Mouse (Mus musculus): ENCODE data around the gene Celsr3. TPM values are rescaled to one million over a fixed set of nuclear protein-coding genes. Genes with fewer than 3 reads are reported as not detected.

Celsr3 gene
- polyA plus RNA-seq, 1 experiment from 2014 or later = 0.04 TPM

DNA sequence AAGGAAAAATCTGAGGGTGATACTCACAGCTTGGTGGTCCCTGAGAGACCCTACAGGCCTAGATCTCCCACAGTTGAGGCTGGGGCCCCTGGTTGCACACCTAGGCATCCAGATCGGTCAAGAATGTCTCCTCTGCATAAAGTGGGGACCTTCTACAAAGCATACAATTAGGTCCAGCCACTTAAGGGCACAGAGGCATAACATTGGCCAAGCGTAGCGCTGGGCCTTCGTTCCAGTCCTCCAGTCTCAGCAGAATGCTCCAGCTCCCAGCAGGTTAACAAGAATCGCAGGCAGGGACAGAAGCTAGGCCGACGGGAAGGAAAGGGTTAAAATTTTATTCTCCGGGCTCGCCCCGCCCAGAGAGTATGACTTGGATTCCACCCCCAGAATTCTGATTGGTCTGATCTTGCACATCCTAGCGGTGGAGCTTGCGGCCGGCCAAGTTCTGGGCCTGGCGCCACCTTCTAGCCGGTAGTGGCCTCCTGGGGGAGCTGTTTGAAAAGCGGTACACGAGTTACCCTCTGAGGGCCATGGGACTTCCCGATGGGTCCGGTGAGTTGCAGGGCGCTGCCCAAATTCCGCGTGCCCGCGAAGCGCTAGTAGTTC, 27.6 kb downstream of the Celsr3 start:
- Histone ChIP-seq H3K4me1 (ENCODE audit: control insufficient read depth, insufficient read depth, low read length) (peaks cover 9% of the 10 kb centered on the region), H3K36me3 (ENCODE audit: control insufficient read depth, insufficient read depth, low read length) (peaks cover 4% of the 10 kb centered on the region; the same call in 1 of the 2 replicates), H3K9me3 (replicated peaks; ENCODE audit: control insufficient read depth, low read length) (no peaks in the 10 kb centered on the region), H3K9ac (ENCODE audit: low read depth, low read length) (peak overlapping the region; percentile 78), H3K27me3 (ENCODE audit: control insufficient read depth, insufficient read depth, low read length) (peaks cover 3% of the 10 kb centered on the region; the same call in 1 of the 2 replicates), H3K27ac (ENCODE audit: low read depth, low read length) (peak overlapping the region; percentile 46; the same call in 1 of the 2 replicates), H3K4me3 (ENCODE audit: low read depth, low read length) (peak overlapping the region; percentile 74), H3K4me2 (peak overlapping the region; percentile 97)
- 2% methylated on average over 25 of the region's 25 CpGs for WGBS (ENCODE audit: insufficient replicate concordance)
- ATAC-seq (replicated peaks; ENCODE audit: insufficient number of reproducible peaks, low FRiP score, low TSS enrichment) = peak; percentile 84

DNA sequence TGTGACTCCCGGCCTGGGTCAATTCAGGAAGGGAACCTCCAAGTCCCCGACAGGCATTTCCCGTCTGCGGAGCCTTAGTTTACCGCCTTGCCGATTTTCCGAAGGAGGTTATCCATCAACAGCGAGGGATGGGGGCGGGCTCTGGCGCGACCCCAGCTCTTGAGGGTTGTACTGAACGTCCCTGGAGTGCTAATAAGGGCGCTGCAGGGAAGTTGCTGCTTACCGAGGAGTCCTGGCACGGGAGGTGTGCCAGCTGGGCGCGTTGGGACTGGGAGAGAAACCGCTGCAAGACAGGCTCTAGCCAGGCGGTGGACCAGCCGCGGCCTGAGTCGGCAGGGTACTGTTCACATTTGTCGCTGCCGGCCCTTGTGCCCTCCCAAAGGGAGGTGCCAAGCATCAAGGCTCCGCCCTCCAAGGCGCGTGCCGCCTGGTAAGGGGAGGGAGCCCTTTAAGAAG, 28.1 kb downstream of the Celsr3 start:
- ATAC-seq (replicated peaks; ENCODE audit: insufficient number of reproducible peaks, low FRiP score, low TSS enrichment) = peak; percentile 62
- no peaks in the 10 kb centered on the region for H3K9me3 ChIP-seq (replicated peaks; ENCODE audit: control insufficient read depth, low read length)
- H3K9ac ChIP-seq (ENCODE audit: low read depth, low read length) = peak overlapping the region; percentile 78
- H3K4me1 ChIP-seq (ENCODE audit: control insufficient read depth, insufficient read depth, low read length) = peaks cover 9% of the 10 kb centered on the region
- no peaks in the 10 kb centered on the region for H3K27me3 ChIP-seq (ENCODE audit: control insufficient read depth, insufficient read depth, low read length)
- peaks cover 4% of the 10 kb centered on the region; the same call in 1 of the 2 replicates for H3K36me3 ChIP-seq (ENCODE audit: control insufficient read depth, insufficient read depth, low read length)
- WGBS (ENCODE audit: insufficient replicate concordance) = under 1% methylated on average over 28 of the region's 28 CpGs
- H3K4me3 ChIP-seq (ENCODE audit: low read depth, low read length) = peak overlapping the region; percentile 74
- H3K4me2 ChIP-seq = peak overlapping the region; percentile 97
- peak overlapping the region; percentile 46; the same call in 1 of the 2 replicates for H3K27ac ChIP-seq (ENCODE audit: low read depth, low read length)

DNA sequence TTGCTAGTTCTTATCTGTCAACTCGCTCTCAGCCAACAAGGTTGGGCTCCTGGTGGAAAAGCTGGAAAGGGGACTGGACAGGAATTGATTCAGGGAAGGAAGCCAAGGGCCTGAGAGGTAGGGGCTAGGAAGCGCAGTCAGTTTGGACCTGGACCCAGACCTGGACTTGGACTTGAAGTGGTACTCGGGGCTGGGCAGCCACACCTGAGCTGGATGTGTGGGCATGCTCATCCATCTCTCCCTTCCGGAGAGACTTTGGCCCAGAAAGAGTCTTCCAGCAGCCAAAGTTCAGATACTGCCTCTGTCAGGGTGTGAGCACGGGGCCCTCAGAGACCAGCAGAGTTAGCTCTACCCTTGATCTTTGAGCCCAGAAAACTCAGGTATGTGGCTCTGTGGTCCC, 29.2 kb downstream of the Celsr3 start:
- H3K4me3 ChIP-seq (ENCODE audit: low read depth, low read length) = no peak overlapping the region
- 42% methylated on average over 5 of the region's 5 CpGs for WGBS (ENCODE audit: insufficient replicate concordance)

DNA sequence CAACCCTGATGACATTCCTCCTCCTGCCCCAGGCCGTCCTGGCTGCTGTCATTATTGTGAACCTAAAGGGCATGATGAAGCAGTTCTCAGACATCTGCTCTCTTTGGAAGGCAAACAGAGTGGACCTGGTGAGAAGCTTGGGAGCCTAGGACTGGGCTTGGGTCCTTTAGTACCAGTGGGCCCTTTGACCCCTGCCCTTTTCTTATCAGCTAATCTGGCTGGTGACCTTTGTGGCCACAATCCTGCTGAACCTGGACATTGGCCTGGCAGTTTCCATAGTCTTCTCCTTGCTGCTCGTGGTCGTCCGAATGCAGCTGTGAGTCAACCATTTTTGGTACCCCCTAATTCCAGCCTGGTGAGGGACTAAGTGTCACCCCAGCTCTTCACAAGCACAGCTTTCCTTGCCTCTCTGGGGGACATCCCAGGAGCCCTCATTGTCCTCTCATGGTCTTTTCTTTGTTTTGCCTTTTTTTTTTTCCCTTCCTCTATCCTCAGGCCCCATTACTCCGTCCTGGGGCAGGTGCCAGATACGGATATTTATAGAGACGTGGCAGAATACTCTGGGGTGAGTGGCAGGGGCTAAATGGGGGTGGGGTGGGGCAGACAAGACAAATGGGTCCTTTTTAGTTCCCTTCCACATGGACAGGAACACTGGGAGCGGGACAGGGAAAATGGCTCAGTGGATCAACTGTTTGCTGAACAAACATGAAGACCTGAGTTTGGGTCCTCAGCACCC, 32.8 kb downstream of the Celsr3 start:
- no peak overlapping the region for H3K4me2 ChIP-seq
- peaks cover 4% of the 10 kb centered on the region; the same call in 1 of the 2 replicates for H3K36me3 ChIP-seq (ENCODE audit: control insufficient read depth, insufficient read depth, low read length)
- H3K27me3 ChIP-seq (ENCODE audit: control insufficient read depth, insufficient read depth, low read length) = no peaks in the 10 kb centered on the region
- no peak overlapping the region for H3K4me3 ChIP-seq (ENCODE audit: low read depth, low read length)
- WGBS (ENCODE audit: insufficient replicate concordance) = 65% methylated on average over 8 of the region's 8 CpGs
- ATAC-seq (replicated peaks; ENCODE audit: insufficient number of reproducible peaks, low FRiP score, low TSS enrichment) = no peak
- H3K27ac ChIP-seq (ENCODE audit: low read depth, low read length) = no peak overlapping the region
- H3K4me1 ChIP-seq (ENCODE audit: control insufficient read depth, insufficient read depth, low read length) = peaks cover 4% of the 10 kb centered on the region; the same call in 1 of the 2 replicates
- no peaks in the 10 kb centered on the region for H3K9me3 ChIP-seq (replicated peaks; ENCODE audit: control insufficient read depth, low read length)
- no peak overlapping the region for H3K9ac ChIP-seq (ENCODE audit: low read depth, low read length)

More for the DNA sequence above, 29.2 kb downstream of the Celsr3 start:
- H3K36me3 ChIP-seq (ENCODE audit: control insufficient read depth, insufficient read depth, low read length) = peaks cover 4% of the 10 kb centered on the region; the same call in 1 of the 2 replicates
- no peaks in the 10 kb centered on the region for H3K27me3 ChIP-seq (ENCODE audit: control insufficient read depth, insufficient read depth, low read length)
- no peak overlapping the region for H3K4me2 ChIP-seq
- H3K9ac ChIP-seq (ENCODE audit: low read depth, low read length) = no peak overlapping the region
- peaks cover 9% of the 10 kb centered on the region for H3K4me1 ChIP-seq (ENCODE audit: control insufficient read depth, insufficient read depth, low read length)
- H3K27ac ChIP-seq (ENCODE audit: low read depth, low read length) = no peak overlapping the region
- no peaks in the 10 kb centered on the region for H3K9me3 ChIP-seq (replicated peaks; ENCODE audit: control insufficient read depth, low read length)
- ATAC-seq (replicated peaks; ENCODE audit: insufficient number of reproducible peaks, low FRiP score, low TSS enrichment) = no peak

Small RNAs within 50 kb of the gene (microRNA-seq; reads per million reads assigned to microRNA genes)
- gene Gm23156 (ENCODE audit: borderline number of aligned reads) = not detected

Other genes starting within 250 kb of the Celsr3 start
- gene Wdr6, start 247.6 kb upstream of the Celsr3 start, polyA plus RNA-seq (2014; fragmentation: Nextera tagmentation; extraction: Ambion mirVana) = 48.6 and 60.8 TPM in 2 replicates
- 14.7 and 15.0 TPM in 2 replicates for gene P4htm, start 228.7 kb upstream of the Celsr3 start, polyA plus RNA-seq (2014; fragmentation: Nextera tagmentation; extraction: Ambion mirVana)
- gene Arih2, start 176.9 kb upstream of the Celsr3 start, polyA plus RNA-seq (2014; fragmentation: Nextera tagmentation; extraction: Ambion mirVana) = 37.6 and 44.3 TPM in 2 replicates
- gene Slc25a20, start 164.2 kb upstream of the Celsr3 start, polyA plus RNA-seq (2014; fragmentation: Nextera tagmentation; extraction: Ambion mirVana) = 30.3 and 45.9 TPM in 2 replicates
- gene Prkar2a, start 137.0 kb upstream of the Celsr3 start, polyA plus RNA-seq (2014; fragmentation: Nextera tagmentation; extraction: Ambion mirVana) = 29.8 and 33.7 TPM in 2 replicates
- 44.3 and 48.7 TPM in 2 replicates for gene Ip6k2, start 42.5 kb upstream of the Celsr3 start, polyA plus RNA-seq (2014; fragmentation: Nextera tagmentation; extraction: Ambion mirVana)
- 7.3 and 9.5 TPM in 2 replicates for gene Nckipsd, start 18.0 kb upstream of the Celsr3 start, polyA plus RNA-seq (2014; fragmentation: Nextera tagmentation; extraction: Ambion mirVana)
- gene Slc26a6, start 27.0 kb downstream of the Celsr3 start, polyA plus RNA-seq (2014; fragmentation: Nextera tagmentation; extraction: Ambion mirVana) = 6.3 and 7.0 TPM in 2 replicates
- not detected in 2 replicates for gene Tmem89, start 88.3 kb downstream of the Celsr3 start, polyA plus RNA-seq (2014; fragmentation: Nextera tagmentation; extraction: Ambion mirVana)
- 707 and 751 TPM in 2 replicates for gene Uqcrc1, start 110.3 kb downstream of the Celsr3 start, polyA plus RNA-seq (2014; fragmentation: Nextera tagmentation; extraction: Ambion mirVana)
- gene Col7a1, start 127.3 kb downstream of the Celsr3 start, polyA plus RNA-seq (2014; fragmentation: Nextera tagmentation; extraction: Ambion mirVana) = 0.28 and 0.77 TPM in 2 replicates
- not detected in 2 replicates for gene Ucn2, start 159.7 kb downstream of the Celsr3 start, polyA plus RNA-seq (2014; fragmentation: Nextera tagmentation; extraction: Ambion mirVana)
- 3.6 and 4.5 TPM in 2 replicates for gene Pfkfb4, start 165.5 kb downstream of the Celsr3 start, polyA plus RNA-seq (2014; fragmentation: Nextera tagmentation; extraction: Ambion mirVana)
- gene Shisa5, start 212.2 kb downstream of the Celsr3 start, polyA plus RNA-seq (2014; fragmentation: Nextera tagmentation; extraction: Ambion mirVana) = 49.0 and 59.1 TPM in 2 replicates
- 5.7 and 7.0 TPM in 2 replicates for gene Trex1, start 233.4 kb downstream of the Celsr3 start, polyA plus RNA-seq (2014; fragmentation: Nextera tagmentation; extraction: Ambion mirVana)
- gene Atrip, start 247.8 kb downstream of the Celsr3 start, polyA plus RNA-seq (2014; fragmentation: Nextera tagmentation; extraction: Ambion mirVana) = 18.0 and 18.6 TPM in 2 replicates